Mouse (Mus musculus) left cerebral cortex, adult 2 months (tissue): ENCODE measurements at regions not wholly inside any gene's neighbourhood (a gene's known extent, or its start where the extent isn't known, plus 50 kb on each side); places are given as distances from the start of the nearest gene placed in this dataset.
A peak's percentile ranks its signal among the peaks of the same experiment; 100 is the strongest.

Source experiments
- DNase-seq, 2 experiments: peaks; one replicate each; pipeline ENCODE4 v3.0.0; 2021 to 2022; ENCODE audit warnings: low spot score in 2 of 2, mixed read lengths in 1 of 2; ENCODE audit errors: extremely low spot score in 1 of 2
- H3K27ac ChIP-seq: fragments of 200-600 bp; 2 replicates; pipeline ENCODE4 v1.8.1; 2022
- H3K4me3 ChIP-seq: fragments of 200-600 bp; 2 replicates; pipeline ENCODE4 v1.8.1; 2022
- CTCF ChIP-seq: fragments of 200-600 bp; IDR thresholded peaks from 2 replicates; pipeline ENCODE4 v1.8.1; 2022; ENCODE audit warnings: antibody characterized with exemption, mild to moderate bottlenecking, moderate library complexity
- intact Hi-C: fragments of 180-260 bp; cut with DNase I; formaldehyde crosslinking; loops from one replicate; pipeline ENCODE4 v1.15.1; 2025

- DNase-seq: peak in 1 of 2 experiments; percentile 18
- TF ChIP-seq CTCF: no peak
- H3K4me3 ChIP-seq: no peak overlapping the region
- H3K27ac ChIP-seq: no peak overlapping the region
- intact Hi-C loops: no loop called here
These were observed 53.5 kb downstream of the Csf2 start for GRCm38 (mm10) chr11:54195954-54196353.

GRCm38 (mm10) chr11:54194733-54195132 lies 54.7 kb downstream of the Csf2 start:
- DNase-seq: no peak
- no peak overlapping the region for H3K27ac ChIP-seq
- TF ChIP-seq CTCF: no peak
- H3K4me3 ChIP-seq: no peak overlapping the region
- intact Hi-C loops: no loop called here

GRCm38 (mm10) chr11:54192275-54192674 lies 57.2 kb downstream of the Csf2 start:
- Histone ChIP-seq H3K27ac (no peak overlapping the region), H3K4me3 (no peak overlapping the region)
- intact Hi-C loops: no loop called here
- TF ChIP-seq CTCF: no peak
- no peak for DNase-seq

- Histone ChIP-seq H3K27ac (no peak overlapping the region), H3K4me3 (no peak overlapping the region)
- TF ChIP-seq CTCF: no peak
- intact Hi-C loops: no loop called here
- DNase-seq: no peak
These were observed 61.6 kb downstream of the Csf2 start for GRCm38 (mm10) chr11:54187826-54188225.

GRCm38 (mm10) chr11:54187377-54187776 lies 62.1 kb downstream of the Csf2 start:
- H3K4me3 ChIP-seq: no peak overlapping the region
- no peak for DNase-seq
- no peak overlapping the region for H3K27ac ChIP-seq
- TF ChIP-seq CTCF: no peak
- intact Hi-C loops: no loop called here

GRCm38 (mm10) chr11:54185710-54186325 lies 63.6 kb downstream of the Csf2 start:
- no peak overlapping the region for H3K4me3 ChIP-seq
- TF ChIP-seq CTCF: no peak
- H3K27ac ChIP-seq: no peak overlapping the region
- intact Hi-C loops: no loop called here
- no peak for DNase-seq

GRCm38 (mm10) chr11:54181696-54182323 lies 67.7 kb downstream of the Csf2 start:
- no peak for TF ChIP-seq CTCF
- no peak for DNase-seq
- Histone ChIP-seq H3K27ac (no peak overlapping the region), H3K4me3 (no peak overlapping the region)
- intact Hi-C loops: no loop called here
